Mouse (Mus musculus) stomach, postnatal 0 days (tissue): ENCODE measurements around the gene Sgms1. TPM values are rescaled to one million over a fixed set of nuclear protein-coding genes. Genes with fewer than 3 reads are reported as not detected.
A peak's percentile ranks its signal among the peaks of the same experiment; 100 is the strongest.

Source experiments
- ATAC-seq: fragments of 200-750 bp; cut with Nextera tagmentation; 2 replicates; pipeline ENCODE4 v1.8.0; 2017; ENCODE audit not compliant: low FRiP score, low TSS enrichment
- DNase-seq: peaks from one replicate; pipeline ENCODE4 v3.0.0-alpha.2; 2016; ENCODE audit warnings: low spot score
- H3K27ac ChIP-seq: fragments of 300-500 bp; sonication (generic); replicated peaks from 2 replicates; pipeline ENCODE4 v1.5.1; 2014; ENCODE audit warnings: mild to moderate bottlenecking, control low read depth
- H3K27me3 ChIP-seq: fragments of 300-500 bp; sonication (generic); 2 replicates; pipeline ENCODE4 v1.6.1; 2014; ENCODE audit warnings: low read length; ENCODE audit not compliant: control insufficient read depth, insufficient read depth
- H3K36me3 ChIP-seq: fragments of 300-500 bp; sonication (generic); 2 replicates; pipeline ENCODE4 v1.6.1; 2014; ENCODE audit warnings: low read length, mixed read lengths; ENCODE audit not compliant: control insufficient read depth, insufficient read depth
- H3K4me1 ChIP-seq: fragments of 300-500 bp; sonication (generic); replicated peaks from 2 replicates; pipeline ENCODE4 v1.6.1; 2014; ENCODE audit warnings: antibody characterized with exemption; ENCODE audit not compliant: control insufficient read depth, insufficient read depth
- H3K4me2 ChIP-seq: fragments of 300-500 bp; sonication (generic); replicated peaks from 2 replicates; pipeline ENCODE4 v1.6.1; 2014; ENCODE audit warnings: low read depth, mild to moderate bottlenecking, control low read depth, moderate library complexity
- H3K4me3 ChIP-seq: fragments of 300-500 bp; sonication (generic); 2 replicates; pipeline ENCODE4 v1.5.1; 2014; ENCODE audit warnings: low read depth, low read length, control low read depth
- H3K9ac ChIP-seq: fragments of 300-500 bp; sonication (generic); 2 replicates; pipeline ENCODE4 v1.6.1; 2014; ENCODE audit warnings: mild to moderate bottlenecking, low read length, control low read depth, mixed read lengths
- H3K9me3 ChIP-seq: fragments of 300-500 bp; sonication (generic); 2 replicates; pipeline ENCODE4 v1.6.1; 2016; ENCODE audit warnings: low read length; ENCODE audit not compliant: control insufficient read depth
- CTCF ChIP-seq: IDR thresholded peaks from 2 replicates; pipeline ENCODE4 v1.5.1; 2016; ENCODE audit warnings: antibody characterized with exemption, low read depth, mild to moderate bottlenecking, moderate library complexity
- EP300 ChIP-seq: optimal IDR thresholded peaks from 2 replicates; pipeline ENCODE3; 2016; ENCODE audit warnings: antibody characterized with exemption
- WGBS: fragments of 180-500 bp; shearing (Covaris S2); extraction: QIAGEN DNeasy Blood & Tissue Kit; methylation state at CpG from one replicate; pipeline ENCODE4 v1.1.7; 2014; 5-methylcytosine and 5-hydroxymethylcytosine counted together
- polyA plus RNA-seq: library from polyadenylated mRNA; unstranded; fragments of >200 nt; fragmentation: Nextera tagmentation; extraction: Ambion mirVana; gene quantifications from 2 replicates; pipeline ENCODE4 v1.2.1, GENCODE M21; 2015

Sgms1 gene
- polyA plus RNA-seq, 1 experiment from 2014 or later = 29.3 TPM

DNA sequence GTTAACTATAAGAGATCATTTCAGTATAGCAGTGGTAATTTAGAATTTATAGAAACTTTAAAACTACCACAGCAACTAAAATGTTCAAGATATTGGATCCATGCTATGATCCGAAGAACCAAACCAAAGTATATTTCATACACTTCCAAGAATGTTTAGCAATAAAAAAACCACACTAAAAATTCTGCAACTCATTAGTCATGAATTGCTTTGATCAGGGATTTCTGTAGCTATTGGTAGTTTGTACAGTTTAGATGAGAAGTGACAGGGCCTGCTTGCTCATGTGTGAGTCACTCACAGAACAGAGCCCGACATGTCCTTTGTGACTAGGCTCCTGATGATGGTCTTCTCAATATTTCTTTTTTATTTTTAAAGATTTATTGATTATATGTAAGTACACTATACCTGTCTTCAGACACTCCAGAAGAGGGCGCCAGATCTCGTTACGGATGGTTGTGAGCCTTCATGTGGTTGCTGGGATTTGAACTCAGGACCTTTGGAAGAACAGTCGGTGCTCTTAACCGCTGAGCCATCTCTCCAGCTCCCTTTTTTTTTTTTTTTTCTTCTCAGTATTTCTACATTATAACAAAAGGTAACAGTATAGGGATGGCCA is 190.9 kb downstream of the Sgms1 start:
- Histone ChIP-seq H3K4me1 (0 out of 2 replicates have a peak, but pooled peaks cover 6% of the 10 kb centered on the region), H3K4me3 (no peak overlapping the region)
- no peak for DNase-seq

DNA sequence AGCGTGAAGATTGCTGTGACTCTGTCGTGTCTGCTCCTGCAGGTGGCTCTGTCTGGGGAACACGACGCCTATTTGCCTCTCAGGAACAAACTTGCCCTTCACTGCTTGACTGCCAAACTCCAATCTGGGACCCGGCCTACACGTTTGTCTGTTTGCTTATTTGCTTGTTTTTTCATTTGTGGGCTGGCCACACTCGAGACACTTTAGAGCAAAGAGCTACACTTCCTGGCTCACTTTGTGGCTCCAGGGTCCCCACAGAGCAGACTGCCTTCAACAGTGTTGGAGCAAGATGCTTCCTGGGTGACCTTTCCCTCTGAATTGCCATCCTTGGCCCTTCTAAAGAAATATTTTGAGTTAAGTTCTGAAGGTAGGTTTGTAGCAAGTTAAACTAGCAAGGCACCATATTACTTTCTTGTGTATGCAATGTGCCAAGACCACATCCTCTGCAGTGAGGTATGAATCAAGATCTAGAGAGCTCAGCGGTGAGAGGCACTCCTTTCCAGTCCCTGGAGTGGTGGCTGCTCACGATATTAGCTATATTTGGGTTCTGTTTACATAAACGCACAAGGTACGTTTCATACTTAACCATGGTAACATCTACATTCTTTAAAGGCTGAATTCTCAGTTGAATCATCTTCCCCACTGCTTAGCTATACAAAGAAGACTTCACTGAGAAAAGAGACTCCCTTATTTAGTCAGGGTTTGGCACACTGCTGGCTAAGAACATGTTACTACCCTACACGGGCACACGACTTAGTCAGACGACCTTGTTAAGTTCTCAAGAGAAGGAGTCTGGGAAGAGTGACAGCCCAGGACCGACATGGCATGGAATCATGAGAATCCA is 192.3 kb downstream of the Sgms1 start:
- Histone ChIP-seq H3K9ac (no peak overlapping the region), H3K36me3 (no peaks in the 10 kb centered on the region), H3K4me2 (no peak overlapping the region), H3K4me1 (0 out of 2 replicates have a peak, but pooled peaks cover 6% of the 10 kb centered on the region), H3K4me3 (no peak overlapping the region), H3K27ac (peak overlapping the region; percentile 77), H3K27me3 (no peaks in the 10 kb centered on the region), H3K9me3 (no peaks in the 10 kb centered on the region)
- peak; percentile 54; the same call in 1 of the 2 replicates for ATAC-seq
- no peak for DNase-seq
- WGBS = 43% methylated on average over 15 of the region's 15 CpGs
- TF ChIP-seq CTCF (peak; percentile 38), EP300 (no peak)

More for the DNA sequence above, 190.9 kb downstream of the Sgms1 start:
- WGBS = 79% methylated on average over 7 of the region's 7 CpGs
- Histone ChIP-seq H3K9ac (no peak overlapping the region), H3K27me3 (no peaks in the 10 kb centered on the region), H3K9me3 (no peaks in the 10 kb centered on the region), H3K27ac (no peak overlapping the region), H3K4me2 (no peak overlapping the region), H3K36me3 (no peaks in the 10 kb centered on the region)
- TF ChIP-seq CTCF = peak; percentile 38
- TF ChIP-seq EP300 = no peak
- ATAC-seq = no peak

DNA sequence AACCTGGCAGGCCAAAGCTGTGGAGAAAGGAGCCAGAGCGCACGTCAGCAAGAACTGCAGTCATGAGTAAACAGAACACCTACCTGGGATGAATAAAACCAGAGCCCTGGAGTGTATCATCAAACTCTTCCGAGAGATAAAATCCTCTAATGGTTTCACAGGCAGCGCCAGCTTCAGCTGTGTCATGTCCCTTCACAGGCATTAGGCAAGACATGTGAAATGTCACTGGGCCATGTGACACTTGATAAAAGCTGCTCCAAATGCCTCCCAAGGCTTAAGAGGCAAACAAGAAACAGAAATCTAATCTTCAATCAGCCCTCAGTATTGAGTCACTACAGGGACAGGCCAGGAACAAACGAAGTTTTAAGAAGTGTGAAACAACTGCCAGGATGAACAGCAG is 193.3 kb downstream of the Sgms1 start:
- Histone ChIP-seq H3K4me2 (0 out of 2 replicates have a peak overlapping the region, but pooled peaks have one; percentile 8), H3K36me3 (no peaks in the 10 kb centered on the region), H3K9me3 (no peaks in the 10 kb centered on the region), H3K9ac (no peak overlapping the region), H3K4me1 (0 out of 2 replicates have a peak, but pooled peaks cover 4% of the 10 kb centered on the region), H3K27ac (peak overlapping the region; percentile 70), H3K27me3 (no peaks in the 10 kb centered on the region), H3K4me3 (no peak overlapping the region)
- ATAC-seq = peak; percentile 70
- WGBS = 35% methylated on average over 5 of the region's 5 CpGs
- DNase-seq = no peak
- no peak for TF ChIP-seq CTCF
- no peak for TF ChIP-seq EP300

DNA sequence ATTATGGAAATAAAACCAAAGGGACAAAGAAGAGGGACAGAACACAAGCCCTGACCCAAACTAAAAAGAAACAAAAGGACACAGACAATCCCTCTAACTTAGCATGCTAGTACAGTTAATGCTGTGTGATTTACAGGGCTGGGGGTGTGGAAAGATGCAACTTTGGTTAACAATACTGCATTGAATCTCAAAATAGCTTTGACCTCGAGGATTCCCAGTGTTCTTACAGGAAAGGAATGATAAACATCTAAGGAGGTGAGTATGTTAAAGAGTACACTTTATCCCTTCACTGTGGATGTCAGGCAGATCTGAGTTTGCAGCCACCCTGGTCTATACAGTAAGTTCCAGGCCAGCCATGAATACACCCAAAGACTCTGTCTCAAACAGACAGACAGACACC is 194.7 kb downstream of the Sgms1 start:
- DNase-seq (no peak), ATAC-seq (no peak)
- WGBS = 16% methylated on average over 1 of the region's 1 CpGs
- Histone ChIP-seq H3K9ac (no peak overlapping the region), H3K4me2 (no peak overlapping the region), H3K9me3 (no peaks in the 10 kb centered on the region), H3K27me3 (no peaks in the 10 kb centered on the region), H3K27ac (no peak overlapping the region), H3K4me3 (no peak overlapping the region), H3K4me1 (0 out of 2 replicates have a peak, but pooled peaks cover 4% of the 10 kb centered on the region), H3K36me3 (no peaks in the 10 kb centered on the region)
- TF ChIP-seq CTCF = no peak

DNA sequence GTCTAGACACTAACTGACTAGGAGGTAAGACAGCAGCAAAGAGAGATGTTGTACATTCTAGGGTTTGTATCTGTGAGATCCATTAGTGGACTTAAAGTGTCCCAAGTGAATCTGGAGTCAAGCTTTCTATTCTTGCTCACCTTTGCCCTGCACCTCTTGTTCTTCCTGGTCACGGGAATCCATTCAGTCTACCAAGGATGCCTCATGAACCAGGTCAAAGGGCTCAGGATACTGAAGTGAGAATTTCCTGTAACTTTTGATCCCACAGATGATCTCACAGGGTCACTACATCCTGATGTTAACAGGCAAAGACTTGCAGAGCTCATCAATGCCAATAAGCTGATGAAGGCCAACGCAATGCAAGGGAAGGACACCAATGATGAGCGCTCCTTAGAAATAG is 195.4 kb downstream of the Sgms1 start:
- no peak for DNase-seq
- no peak for TF ChIP-seq EP300
- TF ChIP-seq CTCF = no peak

DNA sequence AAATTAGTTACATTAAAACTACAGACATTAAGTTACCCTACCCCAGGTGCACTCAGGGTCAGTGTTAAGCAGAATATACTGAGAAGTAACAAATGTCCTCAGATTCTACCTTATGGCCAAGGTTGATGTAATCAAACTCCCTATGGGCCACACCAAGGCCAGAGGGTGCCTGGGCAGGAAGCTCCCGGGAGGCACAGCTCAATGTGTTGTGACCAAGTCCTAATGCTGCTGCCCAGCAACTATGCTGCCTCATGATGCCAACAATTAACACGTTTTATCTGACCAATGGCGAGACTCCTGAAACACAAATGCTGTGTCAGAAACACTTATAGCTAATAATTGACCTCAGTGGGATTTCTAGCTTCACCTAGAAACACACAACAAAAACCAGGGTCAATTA is 197.9 kb downstream of the Sgms1 start:
- no peak overlapping the region for H3K4me2 ChIP-seq
- no peaks in the 10 kb centered on the region for H3K9me3 ChIP-seq
- ATAC-seq (no peak), DNase-seq (no peak)
- no peak overlapping the region for H3K27ac ChIP-seq
- H3K4me1 ChIP-seq = 0 out of 2 replicates have a peak, but pooled peaks cover 2% of the 10 kb centered on the region
- 80% methylated on average over 3 of the region's 3 CpGs for WGBS
- TF ChIP-seq CTCF (no peak), EP300 (no peak)
- H3K4me3 ChIP-seq = no peak overlapping the region
- no peaks in the 10 kb centered on the region for H3K27me3 ChIP-seq
- no peak overlapping the region for H3K9ac ChIP-seq
- no peaks in the 10 kb centered on the region for H3K36me3 ChIP-seq

More for the DNA sequence above, 195.4 kb downstream of the Sgms1 start:
- H3K27me3 ChIP-seq = no peaks in the 10 kb centered on the region
- H3K4me3 ChIP-seq = no peak overlapping the region
- 0 out of 2 replicates have a peak, but pooled peaks cover 4% of the 10 kb centered on the region for H3K4me1 ChIP-seq
- no peak for ATAC-seq
- no peak overlapping the region for H3K27ac ChIP-seq
- no peak overlapping the region for H3K4me2 ChIP-seq
- WGBS = 92% methylated on average over 3 of the region's 3 CpGs
- H3K9ac ChIP-seq = no peak overlapping the region
- H3K9me3 ChIP-seq = no peaks in the 10 kb centered on the region
- no peaks in the 10 kb centered on the region for H3K36me3 ChIP-seq
